Mouse (Mus musculus): ENCODE measurements around the gene Aox2.

DNA sequence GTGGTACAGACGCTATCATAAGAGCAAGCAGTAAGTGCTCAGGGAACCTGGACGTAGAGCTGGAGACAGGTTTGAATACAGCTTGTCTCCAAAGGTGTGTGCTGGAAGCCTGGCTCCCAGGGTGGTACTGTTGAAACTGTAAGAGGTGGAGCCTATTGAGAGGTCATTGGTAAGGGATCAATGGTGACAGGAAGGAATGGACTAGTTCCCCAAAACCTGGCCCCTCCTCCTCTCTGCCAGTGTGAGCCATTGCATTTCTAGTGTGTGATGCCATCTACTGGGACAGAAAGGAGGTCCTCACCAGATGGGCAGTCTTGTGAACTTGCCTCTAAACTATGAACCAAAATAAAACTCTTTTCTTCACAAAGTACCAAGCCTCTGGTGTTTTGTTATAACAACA lies 9.9 kb upstream of the Aox2 start:
- TF ChIP-seq CTCF (IDR thresholded peaks at IDR 0.05; ENCODE audit: borderline replicate concordance, control insufficient read depth, extremely low read depth, insufficient read depth, low read length, poor library complexity), result no peak
- TF ChIP-seq POLR2A (IDR thresholded peaks at IDR 0.05; ENCODE audit: control insufficient read depth, extremely low read depth, insufficient read depth, low read length, poor library complexity), result no peak

Data from thymus, adult 2 months (tissue).